Mouse (Mus musculus): ENCODE results near the gene Opcml.

DNA sequence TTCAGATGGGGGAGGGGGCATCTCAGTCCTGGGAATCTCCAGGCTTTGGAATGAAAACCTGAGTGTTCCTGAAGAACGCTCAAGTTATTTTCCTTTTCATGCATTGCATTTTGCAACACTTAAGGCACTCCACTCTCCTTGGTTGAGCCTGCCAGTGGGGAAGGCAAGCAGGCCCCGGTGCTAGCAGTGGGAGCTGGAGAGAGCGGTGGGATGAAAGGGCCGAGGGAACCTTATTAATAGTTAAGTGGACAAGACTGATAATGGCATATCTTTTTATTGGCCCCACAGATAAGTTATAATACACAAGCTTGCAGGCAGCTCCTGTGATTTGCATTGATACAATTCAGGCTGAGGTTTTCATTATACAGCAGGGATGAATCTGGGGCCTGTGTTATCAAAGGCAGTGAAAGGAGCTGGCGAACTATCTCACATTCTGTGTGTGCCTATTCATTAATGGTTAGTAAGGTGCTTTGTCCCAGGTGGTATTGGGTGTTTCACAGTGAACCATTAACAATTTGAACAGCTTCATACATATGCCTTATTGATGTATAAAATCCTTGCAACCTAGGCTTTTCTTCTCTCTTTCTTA lies 407.6 kb downstream of the Opcml start:
- TF ChIP-seq CTCF (IDR thresholded peaks at IDR 0.05; ENCODE audit: borderline replicate concordance, insufficient read depth, low read depth, low read length) (no peak), POLR2A (IDR thresholded peaks at IDR 0.05; ENCODE audit: borderline replicate concordance, insufficient read depth, low read length) (no peak)

Data from cerebellum, adult 2 months (tissue).